Mouse (Mus musculus) midbrain, postnatal 0 days (tissue): ENCODE measurements around the gene Olr1. TPM values are rescaled to one million over a fixed set of nuclear protein-coding genes. Genes with fewer than 3 reads are reported as not detected.
"Not testable (repeated sequence)": the region's sequence is repeated elsewhere in the genome, so short reads cannot be mapped to it uniquely, and the experiment has no call there.

Experiments
- ATAC-seq: fragments of 200-750 bp; cut with Nextera tagmentation; 2 replicates; pipeline ENCODE4 v1.8.0; 2017; ENCODE audit warnings: moderate number of reproducible peaks, mild to moderate bottlenecking, moderate TSS enrichment, moderate library complexity; ENCODE audit not compliant: low FRiP score
- DNase-seq: peaks from one replicate; pipeline ENCODE4 v3.0.0-alpha.2; 2015; ENCODE audit warnings: low spot score
- H3K27ac ChIP-seq: fragments of 300-500 bp; sonication (generic); 2 replicates; pipeline ENCODE4 v1.5.1; 2014; ENCODE audit warnings: low read depth, mild to moderate bottlenecking, low read length, mixed read lengths
- H3K27me3 ChIP-seq: fragments of 300-500 bp; sonication (generic); 2 replicates; pipeline ENCODE4 v1.6.1; 2014; ENCODE audit warnings: low read length, control low read depth, mixed read lengths; ENCODE audit not compliant: insufficient read depth
- H3K36me3 ChIP-seq: fragments of 300-500 bp; sonication (generic); 2 replicates; pipeline ENCODE4 v1.6.1; 2014; ENCODE audit warnings: low read length, control low read depth, mixed read lengths; ENCODE audit not compliant: insufficient read depth
- H3K4me1 ChIP-seq: fragments of 300-500 bp; sonication (generic); 2 replicates; pipeline ENCODE4 v1.6.1; 2014; ENCODE audit warnings: mild to moderate bottlenecking, control low read depth, antibody characterized with exemption, low read length, mixed read lengths; ENCODE audit not compliant: insufficient read depth
- H3K4me2 ChIP-seq: fragments of 300-500 bp; sonication (generic); 2 replicates; pipeline ENCODE4 v1.6.1; 2014; ENCODE audit warnings: low read depth, mild to moderate bottlenecking, low read length, mixed read lengths; ENCODE audit not compliant: poor library complexity, severe bottlenecking
- H3K4me3 ChIP-seq: fragments of 300-500 bp; sonication (generic); 2 replicates; pipeline ENCODE4 v1.5.1; 2014; ENCODE audit warnings: low read depth, mild to moderate bottlenecking, low read length, moderate library complexity
- H3K9ac ChIP-seq: fragments of 300-500 bp; sonication (generic); replicated peaks from 2 replicates; pipeline ENCODE4 v1.6.1; 2014; ENCODE audit warnings: mild to moderate bottlenecking, low read length, moderate library complexity, mixed read lengths; ENCODE audit not compliant: poor library complexity, severe bottlenecking
- H3K9me3 ChIP-seq: fragments of 300-500 bp; sonication (generic); 2 replicates; pipeline ENCODE4 v1.6.1; 2016; ENCODE audit warnings: low read length, control low read depth
- CTCF ChIP-seq: IDR thresholded peaks from 2 replicates; pipeline ENCODE4 v1.5.1; 2016; ENCODE audit warnings: antibody characterized with exemption, mild to moderate bottlenecking
- WGBS: fragments of 180-500 bp; shearing (Covaris S2); extraction: QIAGEN DNeasy Blood & Tissue Kit; methylation state at CpG from one replicate; pipeline ENCODE4 v1.1.7; 2014; 5-methylcytosine and 5-hydroxymethylcytosine counted together
- polyA plus RNA-seq: library from polyadenylated mRNA; unstranded; fragments of >200 nt; fragmentation: Nextera tagmentation; extraction: Ambion mirVana; gene quantifications from 2 replicates; pipeline ENCODE4 v1.2.1, GENCODE M21; 2015
- total RNA-seq: library from RNA; depleted of rRNA; stranded (reverse); fragments of >200 nt; gene quantifications from 2 replicates; pipeline ENCODE4 v1.2.3, GENCODE M21; 2014

Olr1 gene
- total and polyA plus RNA-seq, 2 experiments from 2014 or later, result not detected

GRCm38 (mm10) chr6:129503471-129503870, 3.5 kb downstream of the Olr1 start:
- ATAC-seq (no peak), DNase-seq (no peak)
- Histone ChIP-seq H3K4me2 (no peak overlapping the region), H3K36me3 (no peaks in the 10 kb centered on the region), H3K9me3 (no peaks in the 10 kb centered on the region), H3K4me1 (no peaks in the 10 kb centered on the region), H3K27ac (no peak overlapping the region), H3K27me3 (no peaks in the 10 kb centered on the region), H3K9ac (no peak overlapping the region), H3K4me3 (no peak overlapping the region)
- WGBS, result 89% methylated on average over 2 of the region's 2 CpGs
- TF ChIP-seq CTCF, result no peak

GRCm38 (mm10) chr6:129499516-129499915, 7.4 kb downstream of the Olr1 start:
- H3K4me1 ChIP-seq, ATAC-seq, H3K27me3 ChIP-seq, H3K4me3 ChIP-seq, H3K9me3 ChIP-seq, DNase-seq, H3K36me3 ChIP-seq, H3K27ac ChIP-seq, H3K9ac ChIP-seq, H3K4me2 ChIP-seq: not testable (repeated sequence)
- 80% methylated on average over 1 of the region's 1 CpGs for WGBS

DNA sequence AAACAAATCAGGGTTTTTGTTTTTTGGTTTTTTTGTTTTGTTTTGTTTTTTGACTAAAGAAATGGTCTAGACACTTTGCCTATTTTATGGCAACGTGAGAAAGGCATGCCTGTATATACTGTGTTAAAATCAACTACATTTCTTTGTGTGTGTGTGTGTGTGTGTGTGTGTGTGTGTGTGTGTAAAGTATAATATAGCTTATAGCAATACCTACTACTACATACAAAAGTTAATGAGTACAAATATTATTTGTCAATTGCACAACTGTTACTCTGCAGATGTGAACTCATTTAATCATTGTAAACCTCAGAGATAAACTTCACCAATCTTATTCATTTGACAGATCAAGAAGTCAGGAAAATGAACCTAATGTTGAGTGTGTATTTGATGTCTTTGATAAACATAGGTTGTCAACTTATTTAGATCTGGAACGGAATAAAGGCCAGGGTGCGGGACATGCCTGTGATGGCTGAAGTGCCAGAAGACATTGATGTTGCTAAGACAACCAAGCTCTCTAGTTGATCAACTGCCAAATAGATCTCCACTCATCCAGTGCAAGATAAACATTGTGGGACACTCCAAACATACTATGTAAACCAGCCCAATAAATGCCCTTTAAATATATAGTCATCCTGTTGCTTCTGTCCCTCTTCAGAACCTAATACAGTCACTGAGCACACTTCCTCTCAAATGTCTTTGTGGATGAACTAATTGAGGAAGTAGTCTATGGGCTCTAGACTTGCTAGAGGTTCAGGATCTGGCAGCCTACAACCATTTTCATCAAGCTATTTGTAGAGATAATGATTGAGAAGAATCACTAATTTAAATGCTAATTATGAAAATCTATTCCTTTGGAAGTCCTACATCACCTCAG, 9.4 kb downstream of the Olr1 start:
- ATAC-seq (no peak), DNase-seq (no peak)
- TF ChIP-seq CTCF, result no peak
- no peak overlapping the region for H3K9ac ChIP-seq
- no peaks in the 10 kb centered on the region for H3K9me3 ChIP-seq
- no peak overlapping the region for H3K27ac ChIP-seq
- H3K27me3 ChIP-seq, result no peaks in the 10 kb centered on the region
- H3K4me3 ChIP-seq, result no peak overlapping the region
- H3K4me2 ChIP-seq, result no peak overlapping the region
- 91% methylated on average over 3 of the region's 3 CpGs for WGBS
- H3K4me1 ChIP-seq, result no peaks in the 10 kb centered on the region
- H3K36me3 ChIP-seq, result no peaks in the 10 kb centered on the region

- WGBS, result 86% methylated on average over 4 of the region's 4 CpGs
- TF ChIP-seq CTCF, result no peak
- Histone ChIP-seq H3K4me1 (no peaks in the 10 kb centered on the region), H3K9ac (no peak overlapping the region), H3K9me3 (no peaks in the 10 kb centered on the region), H3K4me3 (no peak overlapping the region), H3K27me3 (no peaks in the 10 kb centered on the region), H3K36me3 (no peaks in the 10 kb centered on the region), H3K27ac (no peak overlapping the region), H3K4me2 (no peak overlapping the region)
- no peak for DNase-seq
- no peak for ATAC-seq
These were observed 12.0 kb downstream of the Olr1 start for GRCm38 (mm10) chr6:129494924-129495323.

DNA sequence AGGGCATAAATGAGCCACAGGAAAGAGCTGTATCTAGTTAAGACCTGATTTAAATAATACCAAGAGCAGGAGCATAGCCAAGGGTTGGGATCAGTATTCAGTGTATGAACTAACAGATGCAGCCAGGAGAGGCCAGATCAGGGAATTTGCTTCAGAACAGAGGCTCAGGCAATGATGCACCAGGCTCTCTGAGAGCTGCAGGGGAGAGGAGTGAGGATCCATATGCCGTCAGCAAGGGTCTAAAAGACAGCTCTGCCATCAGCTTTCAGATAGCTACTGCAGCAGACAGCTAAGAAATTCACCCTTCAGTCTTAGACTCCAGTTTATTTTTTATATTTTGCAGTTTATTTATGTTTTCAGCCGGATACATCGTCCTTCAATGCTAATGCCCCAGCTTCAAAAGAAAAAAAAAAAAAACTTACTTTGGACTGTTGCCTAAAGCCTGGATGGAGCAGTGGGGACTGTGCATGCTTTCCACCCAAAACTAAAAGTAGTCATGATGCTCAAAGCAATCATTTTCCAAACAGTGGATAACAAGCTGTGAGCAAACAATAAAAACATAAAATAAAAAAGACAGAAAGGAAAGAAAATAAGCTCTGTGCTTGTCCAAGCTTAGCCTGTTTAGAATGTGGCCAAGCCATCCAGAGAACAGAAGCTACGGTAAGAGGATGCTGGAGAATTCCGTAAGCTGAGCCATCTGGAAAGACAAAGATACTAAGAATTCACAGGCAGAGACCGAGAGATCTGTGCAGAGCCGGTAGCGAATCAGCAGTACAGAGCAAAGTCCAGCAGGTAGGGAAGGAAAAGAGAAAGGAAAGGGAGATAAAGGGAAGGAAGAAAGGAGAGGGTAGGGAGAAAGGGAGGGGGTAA, 26.6 kb downstream of the Olr1 start:
- ATAC-seq, result peak; percentile 87
- H3K36me3 ChIP-seq, result no peaks in the 10 kb centered on the region
- WGBS, result 30% methylated on average over 8 of the region's 8 CpGs
- H3K27me3 ChIP-seq, result no peaks in the 10 kb centered on the region
- H3K4me1 ChIP-seq, result no peaks in the 10 kb centered on the region; the same call in 1 of the 2 replicates
- no peak overlapping the region for H3K4me3 ChIP-seq
- H3K4me2 ChIP-seq, result peak overlapping the region; percentile 22
- peak; percentile 80 for DNase-seq
- no peak for TF ChIP-seq CTCF
- H3K9ac ChIP-seq, result peak overlapping the region; percentile 36; the same call in 1 of the 2 replicates
- H3K27ac ChIP-seq, result peak overlapping the region; percentile 69
- H3K9me3 ChIP-seq, result no peaks in the 10 kb centered on the region
